Mouse (Mus musculus): Measurements from ENCODE around the gene Thap12.
A peak's percentile ranks its signal among the peaks of the same experiment; 100 is the strongest.

Thap12 gene

GRCm38 (mm10) chr7:98702283-98703240, at the start of gene Thap12:
TSS of gene Thap12 (plus strand) at chr7:98703103.
- peak; percentile 100 for DNase-seq

DNA sequence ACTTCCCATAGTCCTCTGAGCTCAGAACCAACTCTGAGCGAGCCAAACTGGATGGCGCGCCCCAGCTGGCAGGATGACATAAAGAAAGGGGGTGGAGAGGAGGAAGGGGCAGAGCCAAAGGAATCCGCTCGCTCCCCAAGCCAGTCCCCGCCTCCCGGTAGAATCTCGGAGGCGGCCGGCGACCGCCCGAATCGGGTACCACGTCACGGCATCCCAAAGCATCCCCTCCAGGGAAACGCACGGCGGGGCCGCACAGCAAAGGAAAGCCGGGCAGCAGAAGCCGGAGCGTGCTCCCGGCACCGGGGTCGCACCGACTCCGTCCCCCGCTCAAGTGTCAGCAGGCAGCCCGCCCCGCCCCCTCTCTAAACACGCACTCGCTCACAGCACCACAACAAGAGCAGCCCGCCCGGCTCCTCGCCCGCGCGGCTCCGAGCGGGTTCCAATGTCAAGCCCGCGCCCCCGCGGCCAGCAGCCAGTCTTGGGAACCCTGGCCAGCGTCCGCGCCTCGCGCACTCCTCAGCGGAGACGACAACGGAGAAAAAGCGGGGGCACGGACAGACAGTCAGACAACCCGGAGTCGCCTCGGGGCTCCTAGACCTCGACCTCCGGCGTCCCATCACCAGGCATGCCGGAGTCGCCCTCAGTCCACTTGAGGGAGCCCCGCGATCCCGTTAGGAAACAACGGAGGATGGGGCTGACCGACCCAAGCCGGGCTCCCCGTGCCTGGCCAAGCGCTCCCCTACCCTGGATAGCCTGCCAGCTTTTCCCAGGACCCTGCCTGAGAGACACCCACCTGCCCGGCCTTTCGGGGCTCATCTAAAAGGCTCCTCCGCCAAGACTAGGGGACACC, 47.0 kb upstream of the Thap12 start:
- DNase-seq: peak; percentile 73

GRCm38 (mm10) chr7:98656531-98657221, 46.2 kb upstream of the Thap12 start, which contains the start of gene Emsy:
TSS of gene Emsy (minus strand) at chr7:98656783.
- peak; percentile 92 for DNase-seq

DNA sequence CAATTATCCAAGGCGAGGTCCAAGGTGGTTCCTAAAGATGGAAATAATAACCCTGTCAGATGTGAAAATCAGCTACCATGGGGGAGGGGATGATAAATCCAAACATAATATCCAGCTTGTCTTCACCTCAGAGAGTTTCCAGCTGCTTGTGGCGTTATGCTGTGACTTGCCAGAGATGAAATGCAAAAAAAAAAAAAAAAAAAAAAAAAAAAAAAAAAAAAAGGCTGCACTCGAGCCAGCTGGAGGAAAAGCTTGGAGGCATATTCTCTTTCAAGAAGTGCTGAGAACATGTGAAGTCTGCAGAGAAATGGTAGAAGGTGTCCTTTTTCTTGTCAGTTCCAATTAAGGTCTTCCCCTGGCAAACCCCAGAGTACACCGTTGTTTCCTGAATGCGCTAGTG, 37.7 kb upstream of the Thap12 start:
- no peak for DNase-seq

- DNase-seq: no peak
Measured at GRCm38 (mm10) chr7:98665726-98666125, 37.2 kb upstream of the Thap12 start.

DNA sequence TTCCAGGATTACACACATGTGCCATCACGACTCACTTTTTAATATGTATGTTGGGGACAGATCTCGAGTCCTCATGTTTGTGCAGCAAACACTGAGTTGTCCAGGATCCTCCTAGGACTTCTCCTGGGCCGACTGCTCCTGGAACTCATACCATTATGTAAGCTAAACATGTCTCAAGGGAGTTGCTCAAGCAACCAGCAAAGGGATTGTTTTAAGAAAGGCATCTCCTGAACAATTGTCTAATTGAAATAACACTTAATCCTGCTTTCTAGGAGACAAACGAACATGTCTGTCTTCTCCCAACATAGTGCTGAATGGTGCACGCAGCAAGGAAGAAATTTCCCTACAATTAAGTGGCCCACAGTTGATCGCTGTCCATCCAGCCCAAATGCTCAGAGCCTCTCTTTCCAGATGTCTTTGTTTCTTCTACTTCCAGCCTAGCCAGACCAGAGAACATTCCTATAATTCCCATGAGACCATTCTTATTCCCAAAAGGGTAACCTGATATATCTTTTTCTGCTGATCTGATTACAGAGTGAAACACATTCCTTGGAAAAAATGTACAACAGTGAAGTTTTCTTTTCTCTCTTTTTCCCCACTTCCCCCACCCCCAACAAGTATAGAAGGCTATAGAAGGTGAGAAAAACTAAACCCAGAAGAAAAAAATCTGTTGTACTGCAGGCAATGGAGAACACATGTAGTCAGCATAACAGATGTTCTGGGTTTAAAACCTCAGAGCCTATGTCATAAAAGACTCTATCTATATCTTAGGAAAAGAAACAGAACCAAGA, 34.8 kb upstream of the Thap12 start:
- no peak for DNase-seq

- no peak for DNase-seq
Measured at GRCm38 (mm10) chr7:98670831-98671230, 32.1 kb upstream of the Thap12 start.

DNA sequence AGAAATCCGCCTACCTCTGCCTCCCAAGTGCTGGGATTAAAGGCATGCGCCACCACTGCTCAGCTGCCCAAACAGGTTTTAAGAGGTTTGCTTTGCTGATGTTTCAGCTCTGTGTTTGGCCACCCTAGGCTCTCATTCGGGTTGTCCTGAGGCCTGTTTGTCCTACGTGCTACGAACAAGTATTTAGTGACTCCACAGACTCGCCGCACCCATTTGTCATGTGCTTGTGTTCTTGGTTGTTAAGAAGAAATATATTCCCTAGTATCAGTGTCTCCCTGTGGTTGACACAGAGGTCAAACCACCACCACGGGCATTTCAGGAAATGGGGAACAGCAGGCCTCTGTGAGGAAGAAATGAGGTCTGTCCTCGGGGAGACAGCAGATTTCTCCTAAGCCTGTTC, 31.5 kb upstream of the Thap12 start:
- no peak for DNase-seq

DNA sequence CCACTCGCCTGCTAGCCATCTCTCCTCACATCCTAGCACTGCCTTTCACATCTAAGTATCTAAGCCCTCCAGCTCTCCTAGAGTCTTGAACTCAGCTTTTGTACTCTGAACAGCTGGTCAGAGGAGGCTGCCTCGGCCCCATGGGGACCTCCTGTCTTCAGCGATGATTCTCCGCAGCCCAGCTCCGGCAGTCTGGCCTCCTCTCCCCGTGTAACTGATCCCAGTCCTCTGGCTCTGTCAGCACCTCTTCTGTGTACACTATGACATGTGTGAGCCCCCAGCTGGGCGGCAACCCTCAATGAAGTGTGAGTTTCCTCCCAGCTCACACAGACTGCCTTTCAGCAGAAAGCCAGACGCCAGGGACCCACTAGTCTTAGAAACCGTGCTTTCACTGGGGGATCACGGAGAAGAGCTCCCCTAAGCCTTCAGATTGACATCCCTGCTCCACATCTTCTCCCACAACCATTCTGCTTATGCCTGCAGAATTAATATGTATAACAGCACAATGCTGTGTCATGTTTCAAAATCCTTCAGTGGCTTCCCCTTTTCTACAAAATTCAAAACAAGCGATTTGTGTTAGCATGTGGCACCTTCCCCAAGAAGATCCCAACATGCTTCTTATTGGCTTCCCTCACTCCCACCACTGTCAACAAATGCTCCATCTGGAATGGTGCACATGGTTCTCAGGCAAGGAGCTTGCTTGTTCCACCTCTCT, 30.5 kb upstream of the Thap12 start:
- no peak for DNase-seq

GRCm38 (mm10) chr7:98674344-98674743, 28.6 kb upstream of the Thap12 start:
- DNase-seq: no peak

- DNase-seq: no peak
Measured at GRCm38 (mm10) chr7:98677511-98677910, 25.4 kb upstream of the Thap12 start.

- DNase-seq: no peak
Measured at GRCm38 (mm10) chr7:98678441-98678840, 24.5 kb upstream of the Thap12 start.

DNA sequence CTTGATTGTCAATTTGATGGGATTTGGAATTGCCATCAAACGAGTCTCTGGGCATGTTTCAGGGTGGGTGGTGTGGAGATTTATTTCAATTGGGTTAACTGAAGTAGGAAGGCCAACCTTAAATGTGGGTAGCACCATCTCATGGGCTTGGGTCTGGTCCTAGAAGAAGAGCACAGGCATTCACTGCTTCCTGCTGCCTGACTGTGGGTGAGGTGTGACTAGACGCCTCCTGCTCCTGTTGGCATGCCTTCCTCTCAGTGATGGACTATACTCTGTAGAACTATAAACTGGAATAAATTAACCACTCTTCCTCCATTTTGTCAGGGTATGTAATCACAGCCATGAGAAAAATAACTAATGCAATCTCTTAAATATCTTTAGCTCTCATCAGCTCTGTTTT, 22.2 kb upstream of the Thap12 start:
- DNase-seq: no peak

GRCm38 (mm10) chr7:98682821-98683220, 20.1 kb upstream of the Thap12 start:
- DNase-seq: no peak

DNA sequence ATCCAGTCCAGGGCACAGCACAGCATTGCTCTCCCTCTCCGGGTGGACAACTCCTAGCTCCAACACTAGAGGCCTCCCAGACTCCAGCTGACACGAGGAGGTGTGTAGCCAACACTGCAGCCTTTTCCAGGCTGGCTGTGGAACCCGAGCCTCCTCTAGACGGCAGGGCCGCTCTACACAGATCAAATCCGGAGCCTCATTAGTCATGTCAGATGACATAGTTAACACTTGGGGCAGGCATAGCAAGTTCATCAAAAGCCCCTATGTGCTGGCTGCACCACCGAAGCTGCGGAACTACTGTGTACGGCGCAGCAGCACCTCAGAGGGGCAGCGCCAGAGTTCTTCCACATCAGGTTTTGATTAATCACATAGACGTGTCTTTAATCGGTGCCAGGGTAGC, 17.0 kb upstream of the Thap12 start:
- no peak for DNase-seq

DNA sequence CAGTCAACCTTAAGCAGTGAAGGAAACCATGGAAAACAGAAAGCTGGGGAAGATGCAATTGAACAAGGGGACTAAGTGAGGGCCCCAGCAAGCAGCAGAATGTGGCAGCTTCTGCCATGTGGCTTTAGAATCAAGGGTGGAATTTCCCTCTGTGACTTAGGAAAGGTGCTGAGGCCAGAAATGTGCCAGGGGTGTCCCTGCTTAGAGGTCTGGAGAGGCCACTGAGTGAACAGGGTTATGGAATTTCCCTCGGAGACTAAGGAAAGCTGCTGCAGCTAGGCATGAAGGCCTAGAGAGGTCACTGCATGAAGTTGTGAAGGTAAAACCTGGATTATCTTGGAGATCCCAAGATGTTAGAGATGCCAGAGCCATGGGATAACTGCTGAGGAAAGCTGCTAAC, 12.8 kb upstream of the Thap12 start:
- no peak for DNase-seq

- DNase-seq: no peak
Measured at GRCm38 (mm10) chr7:98690831-98691230, 12.1 kb upstream of the Thap12 start.

GRCm38 (mm10) chr7:98692761-98693546, 9.9 kb upstream of the Thap12 start:
- no peak for DNase-seq

- DNase-seq: no peak
Measured at GRCm38 (mm10) chr7:98694046-98694445, 8.9 kb upstream of the Thap12 start.

DNA sequence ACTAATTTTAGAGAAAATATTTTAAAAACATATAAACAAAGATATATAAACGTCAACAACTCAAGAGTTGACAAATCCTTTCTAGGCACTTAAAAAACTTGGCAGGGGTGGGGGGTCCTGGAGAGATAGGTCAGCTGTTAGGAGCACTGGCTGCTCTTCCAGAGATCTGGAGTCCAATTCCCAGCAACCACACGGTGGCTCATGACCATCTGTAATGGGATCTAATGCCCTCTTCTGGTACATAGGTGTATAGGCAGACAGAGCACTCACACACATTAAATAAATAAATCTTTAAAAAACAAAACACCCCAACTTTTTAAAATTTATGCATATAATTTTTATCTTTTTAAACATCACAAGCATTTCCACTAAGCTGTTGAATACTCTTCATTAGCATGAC, 5.4 kb upstream of the Thap12 start:
- no peak for DNase-seq

GRCm38 (mm10) chr7:98698041-98698440, 4.9 kb upstream of the Thap12 start:
- no peak for DNase-seq

Measured in cerebellum, adult 8-10 months (tissue).